Mouse (Mus musculus) E14TG2a.4 (cell line): ENCODE measurements around the gene Vmn1r176.
"Not testable (repeated sequence)": the region's sequence is repeated elsewhere in the genome, so short reads cannot be mapped to it uniquely, and the experiment has no call there.

Experiments used
- H3K27me3 ChIP-seq: 2 replicates; pipeline ENCODE4 v1.6.1; 2014; ENCODE audit warnings: low read length, control low read depth; ENCODE audit not compliant: insufficient read depth
- H3K36me3 ChIP-seq: 2 replicates; pipeline ENCODE4 v1.6.1; 2014; ENCODE audit warnings: low read length, control low read depth; ENCODE audit not compliant: insufficient read depth
- H3K4me1 ChIP-seq: replicated peaks from 2 replicates; pipeline ENCODE4 v1.6.1; 2014; ENCODE audit warnings: low read depth, low read length, control low read depth
- H3K4me3 ChIP-seq: replicated peaks from 2 replicates; pipeline ENCODE4 v1.5.1; 2014; ENCODE audit warnings: mild to moderate bottlenecking, low read length
- H3K9me3 ChIP-seq: 2 replicates; pipeline ENCODE4 v1.6.1; 2014; ENCODE audit warnings: low read length, control low read depth
- CTCF ChIP-seq: conservative IDR thresholded peaks from 2 replicates; pipeline ENCODE4 v1.5.1; 2014; ENCODE audit warnings: low read length
- NANOG ChIP-seq: IDR thresholded peaks from 2 replicates; pipeline ENCODE4 v1.6.1; 2014; ENCODE audit warnings: borderline replicate concordance, low read length, mixed read lengths
- POU5F1 ChIP-seq: IDR thresholded peaks from 2 replicates; pipeline ENCODE4 v1.6.1; 2014; ENCODE audit warnings: low read length, borderline replicate concordance

Gene Vmn1r176

GRCm38 (mm10) chr7:23837272-23837671 lies at the start of gene Vmn1r176:
Gene Vmn1r176, minus strand, starts transcription at chr7:23837372.
- H3K4me3 ChIP-seq, H3K36me3 ChIP-seq, H3K9me3 ChIP-seq, H3K27me3 ChIP-seq, H3K4me1 ChIP-seq: not testable (repeated sequence)

- H3K4me3 ChIP-seq, H3K36me3 ChIP-seq, H3K9me3 ChIP-seq, H3K4me1 ChIP-seq, H3K27me3 ChIP-seq: not testable (repeated sequence)
Observed at GRCm38 (mm10) chr7:23876918-23877317, 39.7 kb upstream of the Vmn1r176 start.

GRCm38 (mm10) chr7:23866349-23866748 lies 29.2 kb upstream of the Vmn1r176 start, which contains the start of gene Vmn1r177:
Gene Vmn1r177, minus strand, starts transcription at chr7:23866449.
- H3K4me1 ChIP-seq, H3K9me3 ChIP-seq, H3K27me3 ChIP-seq, H3K36me3 ChIP-seq, H3K4me3 ChIP-seq: not testable (repeated sequence)

GRCm38 (mm10) chr7:23810543-23810942 lies 26.6 kb downstream of the Vmn1r176 start, which contains the start of gene Vmn1r175:
Gene Vmn1r175, minus strand, starts transcription at chr7:23810643.
- H3K27me3 ChIP-seq, H3K4me3 ChIP-seq, H3K36me3 ChIP-seq, H3K4me1 ChIP-seq: not testable (repeated sequence)
- peaks cover 21% of the 10 kb centered on the region for H3K9me3 ChIP-seq

GRCm38 (mm10) chr7:23784526-23784925 lies 52.6 kb downstream of the Vmn1r176 start:
- Histone ChIP-seq H3K4me3 (no peak overlapping the region), H3K9me3 (peaks cover 3% of the 10 kb centered on the region; the same call in 1 of the 2 replicates), H3K36me3 (no peaks in the 10 kb centered on the region), H3K4me1 (no peaks in the 10 kb centered on the region), H3K27me3 (no peaks in the 10 kb centered on the region)
- no peak for TF ChIP-seq POU5F1
- no peak for TF ChIP-seq CTCF
- TF ChIP-seq NANOG: no peak
